ENCODE assay signal across 9 mouse cellular contexts in the genomic region with DNA sequence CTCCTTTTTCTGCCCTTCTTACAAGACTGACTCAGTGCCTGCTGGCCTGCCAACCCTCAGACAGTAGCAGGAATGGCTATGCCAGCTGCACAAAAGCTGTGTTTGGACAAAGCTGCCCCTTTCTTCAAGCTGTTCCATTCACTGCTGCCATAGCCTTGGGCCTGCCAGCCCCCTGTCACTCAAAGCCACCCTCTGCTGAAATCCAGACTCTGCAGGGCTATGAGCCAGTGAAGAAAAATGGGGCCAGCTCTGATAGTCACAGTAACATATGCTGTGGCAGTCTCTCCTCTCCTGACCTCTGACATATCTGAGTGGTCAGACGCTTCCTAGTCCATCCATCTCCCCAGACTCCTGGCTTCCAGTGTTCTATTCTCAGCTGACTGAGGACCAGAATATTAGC.
DNase-seq lines count a peak whose midpoint lies in the region; ATAC-seq lines count a peak whose summit lies in the region.
"Had no signal": no experiment of that assay in that cellular context is flagged by ENCODE, and none has a peak within 500 bp of the region (broad histone marks: within the 10 kb centered on the region; RNA-seq: fewer than 3 reads in every experiment).

No protein-coding gene starts in this region.

- peak; percentile 36; the same call in 1 of the 2 replicates for ATAC-seq in neural tube, embryonic 13.5 days (ENCODE audit: low read depth)
- peak; percentile 81 for ATAC-seq in frontal cortex, adult (ENCODE audit: low TSS enrichment)
- no peak for ATAC-seq in erythroblast, adult 5-6 weeks (replicated peaks; ENCODE audit: low FRiP score, poor library complexity, severe bottlenecking)
- no peak for ATAC-seq in kidney, embryonic 16.5 days (ENCODE audit: low FRiP score, low TSS enrichment)

- H3K9me3 ChIP-seq in neural tube, embryonic 13.5 days = no peaks in the 10 kb centered on the region
- H3K9me3 ChIP-seq in kidney, embryonic 16.5 days (ENCODE audit: low read length) = no peaks in the 10 kb centered on the region

- H3K4me1 ChIP-seq in neural tube, embryonic 13.5 days (replicated peaks) = peaks cover 17% of the 10 kb centered on the region
- no peaks in the 10 kb centered on the region for H3K4me1 ChIP-seq in kidney, embryonic 16.5 days (ENCODE audit: insufficient read depth, low read length)

- no peak overlapping the region for H3K9ac ChIP-seq in neural tube, embryonic 13.5 days
- H3K9ac ChIP-seq in kidney, embryonic 16.5 days (replicated peaks; ENCODE audit: low read length) = no peak overlapping the region

- H3K27ac ChIP-seq in neural tube, embryonic 13.5 days (replicated peaks) = no peak overlapping the region
- no peak overlapping the region for H3K27ac ChIP-seq in kidney, embryonic 16.5 days (ENCODE audit: low read length)
- H3K27ac ChIP-seq: heart, adult 2 months had no signal

- H3K4me3 ChIP-seq in neural tube, embryonic 13.5 days = no peak overlapping the region
- no peak overlapping the region for H3K4me3 ChIP-seq in kidney, embryonic 16.5 days (ENCODE audit: low read length)
- H3K4me3 ChIP-seq: heart, adult 2 months had no signal

- WGBS in neural tube, embryonic 13.5 days = 70% methylated on average over 1 of the region's 1 CpGs
- WGBS in kidney, embryonic 16.5 days = 57% methylated on average over 1 of the region's 1 CpGs

- peaks cover 49% of the 10 kb centered on the region for H3K27me3 ChIP-seq in neural tube, embryonic 13.5 days
- H3K27me3 ChIP-seq in kidney, embryonic 16.5 days (ENCODE audit: insufficient read depth, low read length) = no peaks in the 10 kb centered on the region

- H3K4me2 ChIP-seq in neural tube, embryonic 13.5 days = no peak overlapping the region
- no peak overlapping the region for H3K4me2 ChIP-seq in kidney, embryonic 16.5 days (replicated peaks; ENCODE audit: low read depth, low read length)

- no peaks in the 10 kb centered on the region for H3K36me3 ChIP-seq in neural tube, embryonic 13.5 days
- no peaks in the 10 kb centered on the region for H3K36me3 ChIP-seq in kidney, embryonic 16.5 days (ENCODE audit: insufficient read depth, low read length)
- H3K36me3 ChIP-seq: G1E had no signal

- DNase-seq in neural tube, embryonic 10.5 days (ENCODE audit: extremely low spot score, low spot score) = no peak
- peak; percentile 37 to 46 for DNase-seq in left cerebral cortex, adult 9 months (ENCODE audit: low spot score in 2 of 2)
- no peak for DNase-seq in kidney, postnatal 14 days

Comparison
In these comparisons a context has a peak if more than half of its experiments do, and no peak if none do; other contexts are left out.
1. ATAC-seq: peak in neural tube, embryonic 13.5 days (single experiment) and frontal cortex, adult (single experiment); none in erythroblast, adult 5-6 weeks (single experiment) and kidney, embryonic 16.5 days (single experiment).
2. DNase-seq: peak in left cerebral cortex, adult 9 months (2 of 2); none in neural tube, embryonic 10.5 days (single experiment) and kidney, postnatal 14 days (single experiment).